Mouse (Mus musculus): ENCODE data around the gene Edc3. TPM values are rescaled to one million over a fixed set of nuclear protein-coding genes. Genes with fewer than 3 reads are reported as not detected.
"Not testable (repeated sequence)": the region's sequence is repeated elsewhere in the genome, so short reads cannot be mapped to it uniquely, and the experiment has no call there.

Gene Edc3
- polyA plus RNA-seq, 1 experiment from 2014 or later = 31.8 TPM

DNA sequence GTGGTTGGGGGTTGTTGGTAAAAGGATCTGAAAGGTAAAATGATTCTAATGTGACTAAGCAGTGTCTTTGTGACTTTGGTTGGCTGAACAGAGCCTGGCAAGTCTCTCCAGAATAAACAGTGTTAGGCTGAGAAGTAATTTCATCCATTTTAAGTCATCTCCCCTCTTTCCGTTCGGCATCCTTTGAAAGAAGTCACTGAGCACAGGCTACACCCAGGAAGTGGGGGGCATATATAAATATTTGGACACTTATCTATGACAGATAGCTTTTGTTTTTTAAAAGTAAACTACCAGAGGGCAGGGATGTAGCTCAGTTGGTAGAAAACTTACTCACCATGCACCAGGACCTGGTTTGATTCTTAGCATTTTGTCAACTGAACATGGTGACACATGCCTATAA lies 19.7 kb upstream of the Edc3 start:
- Histone ChIP-seq H3K9me3 (replicated peaks; ENCODE audit: control insufficient read depth, low read length, poor library complexity, severe bottlenecking) (no peaks in the 10 kb centered on the region), H3K27ac (ENCODE audit: low read length) (no peak overlapping the region), H3K27me3 (ENCODE audit: control insufficient read depth, insufficient read depth, low read depth, low read length) (no peaks in the 10 kb centered on the region), H3K4me1 (ENCODE audit: control insufficient read depth, insufficient read depth, low read length) (no peaks in the 10 kb centered on the region), H3K4me2 (ENCODE audit: low read length) (no peak overlapping the region), H3K4me3 (ENCODE audit: low read depth, low read length) (no peak overlapping the region), H3K9ac (ENCODE audit: low read depth, low read length) (no peak overlapping the region), H3K36me3 (ENCODE audit: control insufficient read depth, insufficient read depth, low read length) (no peaks in the 10 kb centered on the region)
- WGBS = 87% methylated on average over 2 of the region's 2 CpGs
- no peak for ATAC-seq

DNA sequence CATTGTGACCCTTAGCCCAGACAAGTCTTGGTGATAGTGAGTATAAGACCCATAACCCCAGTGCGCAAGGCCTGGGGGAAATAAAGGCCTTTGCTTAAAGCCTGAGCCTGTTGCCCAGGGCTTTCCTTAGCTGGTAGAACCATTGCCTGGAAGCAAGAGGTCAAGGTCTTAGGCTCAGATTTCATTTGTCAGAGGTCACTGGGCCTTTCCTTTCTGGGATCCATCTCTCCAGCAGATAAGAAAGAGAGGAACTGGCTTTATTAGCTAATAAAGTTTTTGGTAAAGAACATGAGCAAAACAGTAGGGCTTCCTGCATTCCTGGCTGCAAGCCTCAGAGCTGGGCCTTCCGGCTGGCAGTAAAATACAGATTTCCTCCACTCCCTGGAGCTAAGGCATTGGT lies 14.2 kb upstream of the Edc3 start:
- WGBS = 80% methylated on average over 2 of the region's 2 CpGs

DNA sequence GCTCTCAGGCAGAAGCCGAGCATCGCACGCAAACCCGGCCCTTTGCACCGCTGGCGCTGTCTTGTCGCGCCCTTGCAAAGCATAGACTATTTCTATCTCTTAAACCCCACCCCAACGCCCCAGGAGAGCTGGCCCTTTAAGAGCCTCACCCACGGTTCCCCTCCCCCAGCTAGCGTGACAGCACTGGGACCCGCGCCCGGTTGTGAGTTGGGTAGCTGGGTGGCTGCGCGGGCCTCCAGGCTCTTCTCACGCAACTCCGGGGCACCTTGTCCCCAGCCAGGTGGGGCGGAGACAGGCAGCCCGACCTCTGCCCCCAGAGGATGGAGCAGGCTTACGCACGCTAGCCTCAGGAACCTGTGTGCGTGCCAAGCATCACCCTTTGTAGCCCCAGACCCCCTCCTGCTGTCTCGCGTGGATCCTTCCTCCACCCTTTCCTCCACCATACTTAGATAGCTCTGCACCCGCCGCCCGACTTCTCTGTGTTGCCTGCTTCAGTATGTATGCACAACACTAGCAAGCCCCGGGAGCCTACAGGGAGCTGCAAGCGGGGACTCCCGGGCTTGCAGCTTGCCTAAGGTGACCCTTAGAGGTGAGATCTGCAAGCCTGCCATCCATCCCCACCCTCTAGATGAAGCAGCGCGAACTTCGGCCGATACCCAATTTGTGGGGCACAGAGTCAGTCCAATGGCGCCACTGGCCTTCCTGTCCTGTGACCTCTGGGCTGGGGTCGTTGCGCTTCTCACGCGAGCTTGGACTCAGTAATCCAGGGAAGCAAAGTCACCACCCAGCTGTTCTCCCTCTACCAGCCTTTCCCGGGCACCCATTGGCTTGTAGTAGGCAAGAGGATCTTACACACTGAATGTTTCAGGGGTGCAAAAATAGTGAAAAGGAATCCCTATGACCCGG lies 11.7 kb upstream of the Edc3 start:
- Histone ChIP-seq H3K27me3 (ENCODE audit: control insufficient read depth, insufficient read depth, low read depth, low read length) (peaks cover 7% of the 10 kb centered on the region; the same call in 1 of the 2 replicates), H3K36me3 (ENCODE audit: control insufficient read depth, insufficient read depth, low read length) (no peaks in the 10 kb centered on the region), H3K4me3 (ENCODE audit: low read depth, low read length) (peak overlapping the region; percentile 44), H3K27ac (ENCODE audit: low read length) (no peak overlapping the region), H3K4me2 (ENCODE audit: low read length) (peak overlapping the region; percentile 74), H3K4me1 (ENCODE audit: control insufficient read depth, insufficient read depth, low read length) (peaks cover 9% of the 10 kb centered on the region), H3K9ac (ENCODE audit: low read depth, low read length) (peak overlapping the region; percentile 58), H3K9me3 (replicated peaks; ENCODE audit: control insufficient read depth, low read length, poor library complexity, severe bottlenecking) (no peaks in the 10 kb centered on the region)
- ATAC-seq = peak; percentile 80
- WGBS = 1% methylated on average over 42 of the region's 42 CpGs

More for the DNA sequence above, 14.2 kb upstream of the Edc3 start:
- Histone ChIP-seq H3K9ac (ENCODE audit: low read depth, low read length) (no peak overlapping the region), H3K27ac (ENCODE audit: low read length) (no peak overlapping the region), H3K4me1 (ENCODE audit: control insufficient read depth, insufficient read depth, low read length) (peaks cover 9% of the 10 kb centered on the region), H3K27me3 (ENCODE audit: control insufficient read depth, insufficient read depth, low read depth, low read length) (peaks cover 7% of the 10 kb centered on the region; the same call in 1 of the 2 replicates), H3K4me3 (ENCODE audit: low read depth, low read length) (no peak overlapping the region), H3K9me3 (replicated peaks; ENCODE audit: control insufficient read depth, low read length, poor library complexity, severe bottlenecking) (no peaks in the 10 kb centered on the region), H3K36me3 (ENCODE audit: control insufficient read depth, insufficient read depth, low read length) (no peaks in the 10 kb centered on the region), H3K4me2 (ENCODE audit: low read length) (no peak overlapping the region)
- no peak for ATAC-seq

DNA sequence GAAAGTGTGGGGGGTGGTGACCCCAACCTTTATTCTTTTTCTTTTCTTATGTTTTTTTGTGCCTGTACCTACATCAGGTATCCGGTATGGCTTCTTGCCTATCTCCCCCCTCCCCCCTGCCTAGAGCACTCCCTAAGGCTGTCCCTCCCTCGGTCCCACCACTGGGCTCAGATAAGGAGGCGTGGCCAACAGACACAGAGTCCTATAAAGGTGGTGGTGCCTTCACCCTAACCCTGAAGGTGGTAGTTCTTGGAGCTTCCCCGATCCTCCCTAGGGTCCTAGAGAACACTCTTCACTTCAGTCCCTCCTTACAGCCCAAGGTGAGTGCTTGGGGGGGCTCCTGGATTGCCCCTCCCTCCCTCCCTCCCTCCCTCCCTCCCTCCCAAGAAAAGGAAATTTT lies 11.0 kb upstream of the Edc3 start:
- Histone ChIP-seq H3K36me3 (ENCODE audit: control insufficient read depth, insufficient read depth, low read length) (no peaks in the 10 kb centered on the region), H3K9me3 (replicated peaks; ENCODE audit: control insufficient read depth, low read length, poor library complexity, severe bottlenecking) (no peaks in the 10 kb centered on the region), H3K4me3 (ENCODE audit: low read depth, low read length) (no peak overlapping the region), H3K27me3 (ENCODE audit: control insufficient read depth, insufficient read depth, low read depth, low read length) (peaks cover 7% of the 10 kb centered on the region; the same call in 1 of the 2 replicates), H3K27ac (ENCODE audit: low read length) (no peak overlapping the region), H3K4me1 (ENCODE audit: control insufficient read depth, insufficient read depth, low read length) (peaks cover 9% of the 10 kb centered on the region), H3K4me2 (ENCODE audit: low read length) (no peak overlapping the region), H3K9ac (ENCODE audit: low read depth, low read length) (no peak overlapping the region)
- peak; percentile 33; the same call in 1 of the 2 replicates for ATAC-seq
- WGBS = 26% methylated on average over 4 of the region's 4 CpGs

DNA sequence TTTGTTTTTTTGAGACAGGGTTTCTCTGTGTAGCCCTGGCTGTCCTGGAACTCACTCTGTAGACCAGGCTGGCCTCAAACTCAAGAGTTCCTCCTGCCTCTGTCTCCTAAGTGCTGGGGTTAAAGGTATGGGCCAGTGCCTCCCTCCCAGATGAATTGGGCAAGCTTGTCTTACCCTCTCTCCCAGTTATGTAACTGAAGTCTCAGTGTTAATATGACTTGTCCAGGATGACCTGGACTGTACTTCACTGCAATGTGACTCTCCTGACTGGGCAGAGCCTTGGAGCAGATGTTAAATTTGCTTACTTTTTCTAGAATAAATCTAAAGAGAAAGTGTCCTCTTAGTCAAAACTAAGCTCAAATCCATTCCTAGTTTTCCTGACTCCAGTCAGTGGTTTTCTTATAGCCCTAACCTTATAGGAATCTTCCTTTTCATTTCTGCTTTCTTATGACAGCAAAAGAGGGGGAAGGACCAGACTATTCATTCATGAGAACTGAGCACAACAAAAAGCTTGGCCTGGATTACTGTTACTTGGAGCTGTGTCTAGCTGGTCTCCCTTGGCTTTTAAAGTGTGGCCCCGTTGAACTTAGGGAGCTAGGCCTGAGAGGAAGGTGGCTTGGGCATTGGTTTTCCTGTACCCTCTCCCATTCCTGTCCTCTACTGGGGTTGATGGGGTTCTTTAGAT lies 9.7 kb upstream of the Edc3 start:
- 85% methylated on average over 1 of the region's 1 CpGs for WGBS
- Histone ChIP-seq H3K27ac (ENCODE audit: low read length) (no peak overlapping the region), H3K9me3 (replicated peaks; ENCODE audit: control insufficient read depth, low read length, poor library complexity, severe bottlenecking) (no peaks in the 10 kb centered on the region), H3K9ac (ENCODE audit: low read depth, low read length) (no peak overlapping the region), H3K36me3 (ENCODE audit: control insufficient read depth, insufficient read depth, low read length) (no peaks in the 10 kb centered on the region), H3K4me2 (ENCODE audit: low read length) (no peak overlapping the region), H3K27me3 (ENCODE audit: control insufficient read depth, insufficient read depth, low read depth, low read length) (peaks cover 7% of the 10 kb centered on the region; the same call in 1 of the 2 replicates), H3K4me3 (ENCODE audit: low read depth, low read length) (no peak overlapping the region), H3K4me1 (ENCODE audit: control insufficient read depth, insufficient read depth, low read length) (peaks cover 9% of the 10 kb centered on the region)
- ATAC-seq = no peak

DNA sequence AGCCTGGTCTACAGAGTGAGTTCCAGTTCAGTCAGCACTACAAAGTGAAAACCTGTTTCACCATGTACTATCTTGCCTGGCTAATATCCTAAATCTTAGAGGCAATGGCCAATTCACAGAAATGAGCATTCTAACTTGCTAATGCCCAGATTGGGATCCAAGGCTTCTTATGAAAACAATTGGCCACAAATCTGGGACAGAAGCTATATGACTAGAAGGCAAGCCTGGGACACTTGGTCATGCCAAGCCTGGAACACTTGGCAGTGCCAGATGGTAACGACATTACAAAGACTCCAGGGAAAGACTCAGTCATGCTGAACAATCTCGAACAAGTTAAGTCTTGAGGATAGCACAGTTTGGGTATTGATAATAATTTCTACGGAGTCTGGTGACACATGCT lies 1.8 kb upstream of the Edc3 start:
- Histone ChIP-seq H3K4me2 (ENCODE audit: low read length) (no peak overlapping the region), H3K4me1 (ENCODE audit: control insufficient read depth, insufficient read depth, low read length) (peaks cover 16% of the 10 kb centered on the region), H3K27ac (ENCODE audit: low read length) (no peak overlapping the region), H3K4me3 (ENCODE audit: low read depth, low read length) (no peak overlapping the region), H3K9ac (ENCODE audit: low read depth, low read length) (no peak overlapping the region), H3K27me3 (ENCODE audit: control insufficient read depth, insufficient read depth, low read depth, low read length) (no peaks in the 10 kb centered on the region; the same call in 1 of the 2 replicates), H3K36me3 (ENCODE audit: control insufficient read depth, insufficient read depth, low read length) (no peaks in the 10 kb centered on the region), H3K9me3 (replicated peaks; ENCODE audit: control insufficient read depth, low read length, poor library complexity, severe bottlenecking) (0 out of 2 replicates have a peak, but pooled peaks cover 2% of the 10 kb centered on the region)
- 94% methylated on average over 3 of the region's 3 CpGs for WGBS
- no peak for ATAC-seq

DNA sequence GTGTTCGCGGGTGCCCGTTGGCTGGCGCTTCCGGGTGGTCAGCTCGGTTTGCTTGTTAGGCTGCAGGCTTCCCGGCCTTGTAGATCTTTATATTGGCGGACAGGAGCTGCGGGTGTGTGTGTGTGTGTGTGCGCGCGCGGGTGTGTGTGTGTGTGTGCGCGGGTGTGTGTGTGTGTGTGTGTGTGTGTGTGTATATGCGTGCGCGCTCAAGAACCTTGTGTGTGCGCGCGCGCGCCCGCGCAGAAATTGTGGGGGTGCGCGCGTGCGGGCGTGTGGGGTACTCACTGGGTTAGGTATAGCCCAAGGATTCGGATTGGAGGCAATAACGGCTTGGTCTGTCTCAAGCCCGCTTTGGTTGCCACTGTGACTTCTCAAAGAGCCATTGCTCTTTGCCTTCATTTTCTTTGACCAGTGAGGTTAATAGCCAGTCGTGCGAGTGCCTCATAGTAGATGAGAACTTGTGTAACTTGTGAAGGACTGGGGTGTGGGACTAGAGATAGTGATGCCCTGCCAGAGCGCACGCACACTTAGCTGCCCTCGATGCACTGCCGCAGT lies 457 bp downstream of the Edc3 start:
- no peaks in the 10 kb centered on the region; the same call in 1 of the 2 replicates for H3K27me3 ChIP-seq (ENCODE audit: control insufficient read depth, insufficient read depth, low read depth, low read length)
- H3K27ac ChIP-seq (ENCODE audit: low read length) = peak overlapping the region; percentile 81
- 3% methylated on average over 38 of the region's 39 CpGs for WGBS
- H3K4me2 ChIP-seq (ENCODE audit: low read length) = peak overlapping the region; percentile 82
- H3K9me3 ChIP-seq (replicated peaks; ENCODE audit: control insufficient read depth, low read length, poor library complexity, severe bottlenecking) = 0 out of 2 replicates have a peak, but pooled peaks cover 2% of the 10 kb centered on the region
- peak; percentile 64 for ATAC-seq
- peaks cover 4% of the 10 kb centered on the region for H3K36me3 ChIP-seq (ENCODE audit: control insufficient read depth, insufficient read depth, low read length)
- peak overlapping the region; percentile 92 for H3K4me3 ChIP-seq (ENCODE audit: low read depth, low read length)
- H3K9ac ChIP-seq (ENCODE audit: low read depth, low read length) = peak overlapping the region; percentile 88
- H3K4me1 ChIP-seq (ENCODE audit: control insufficient read depth, insufficient read depth, low read length) = peaks cover 16% of the 10 kb centered on the region

DNA sequence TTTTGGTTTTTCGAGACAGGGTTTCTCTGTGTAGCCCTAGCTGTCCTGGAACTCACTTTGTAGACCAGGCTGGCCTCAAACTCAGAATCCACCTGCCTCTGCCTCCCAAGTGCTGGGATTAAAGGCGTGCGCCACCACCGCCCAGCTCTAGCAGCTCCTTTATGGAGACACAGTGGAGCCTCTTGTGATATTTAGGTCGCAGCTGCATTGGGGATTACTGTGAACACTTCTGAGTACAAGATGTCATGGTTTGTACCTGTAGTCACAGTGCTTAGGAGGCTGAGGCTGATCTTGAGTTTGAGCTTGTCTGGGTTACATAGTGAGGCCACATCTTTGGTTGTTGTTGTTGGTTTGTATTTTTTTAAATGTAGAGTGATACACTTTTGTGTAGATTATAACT lies 1.9 kb downstream of the Edc3 start:
- ATAC-seq = not testable (repeated sequence)

More for the DNA sequence above, 1.9 kb downstream of the Edc3 start:
- 90% methylated on average over 5 of the region's 5 CpGs for WGBS
- not testable (repeated sequence) for H3K27me3 ChIP-seq (ENCODE audit: control insufficient read depth, insufficient read depth, low read depth, low read length); H3K27ac ChIP-seq (ENCODE audit: low read length); H3K4me3 ChIP-seq (ENCODE audit: low read depth, low read length); H3K9me3 ChIP-seq (replicated peaks; ENCODE audit: control insufficient read depth, low read length, poor library complexity, severe bottlenecking); H3K4me2 ChIP-seq (ENCODE audit: low read length); H3K9ac ChIP-seq (ENCODE audit: low read depth, low read length)
- Histone ChIP-seq H3K4me1 (ENCODE audit: control insufficient read depth, insufficient read depth, low read length) (peaks cover 16% of the 10 kb centered on the region), H3K36me3 (ENCODE audit: control insufficient read depth, insufficient read depth, low read length) (peaks cover 12% of the 10 kb centered on the region)
